Mouse (Mus musculus) layer of hippocampus, postnatal 36 days (tissue): ENCODE results near the gene Slc25a34. TPM values are rescaled to one million over a fixed set of nuclear protein-coding genes. Genes with fewer than 3 reads are reported as not detected.

Experiments used
- DNase-seq, 2 experiments: peaks; one replicate each; pipeline ENCODE4 v3.0.0; 2022
- total RNA-seq, 2 experiments: library from RNA; stranded (reverse); gene quantifications; 2 replicates each; pipeline ENCODE4 v1.2.3; 2021

Gene Slc25a34
- 1 to 10 TPM; 2.6 to 2.9 TPM for total RNA-seq

DNA sequence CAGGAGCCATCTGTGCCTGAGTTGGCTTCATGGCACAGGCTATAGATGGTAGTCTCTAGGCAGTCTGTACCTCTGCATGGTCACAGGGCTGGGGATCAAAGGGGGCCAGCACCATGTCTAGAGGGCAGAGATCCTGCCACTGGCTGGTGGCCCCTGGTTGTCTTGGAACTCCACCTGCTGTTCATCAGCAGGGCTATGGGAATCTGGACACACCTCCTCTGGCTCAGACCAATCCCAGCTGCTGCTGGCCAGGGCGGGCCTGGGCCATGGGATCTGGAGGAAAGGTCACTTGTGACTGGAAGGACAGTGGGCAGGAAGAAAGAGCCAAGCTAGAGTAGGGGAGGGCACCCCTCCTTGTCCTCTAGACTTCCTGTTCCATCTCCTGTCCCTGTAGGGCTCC lies at the start of gene Slc25a34:
Gene Slc25a34 (minus strand): TSS at position 156 of the 400 bp plus-strand sequence.
- DNase-seq: no peak

DNA sequence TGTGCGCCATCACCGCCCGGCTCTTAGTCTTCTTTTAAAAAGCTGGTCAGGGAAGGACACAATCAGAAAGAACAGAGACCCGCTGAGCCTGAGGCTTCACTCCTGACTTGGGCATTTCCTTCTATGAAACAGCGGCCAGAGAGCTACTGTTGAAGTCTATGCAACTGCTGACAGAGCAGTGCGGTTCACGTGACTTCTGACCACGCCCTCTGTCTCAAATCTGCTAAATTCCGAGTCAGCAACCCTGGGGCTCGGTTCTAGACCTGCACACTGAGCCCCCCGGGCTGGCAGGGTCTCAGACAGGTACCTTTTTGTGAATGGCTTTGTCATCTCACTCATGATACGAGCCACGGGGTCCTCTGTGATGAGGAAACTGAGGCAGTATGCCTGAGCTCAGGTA lies 48.7 kb upstream of the Slc25a34 start:
- no peak for DNase-seq

DNA sequence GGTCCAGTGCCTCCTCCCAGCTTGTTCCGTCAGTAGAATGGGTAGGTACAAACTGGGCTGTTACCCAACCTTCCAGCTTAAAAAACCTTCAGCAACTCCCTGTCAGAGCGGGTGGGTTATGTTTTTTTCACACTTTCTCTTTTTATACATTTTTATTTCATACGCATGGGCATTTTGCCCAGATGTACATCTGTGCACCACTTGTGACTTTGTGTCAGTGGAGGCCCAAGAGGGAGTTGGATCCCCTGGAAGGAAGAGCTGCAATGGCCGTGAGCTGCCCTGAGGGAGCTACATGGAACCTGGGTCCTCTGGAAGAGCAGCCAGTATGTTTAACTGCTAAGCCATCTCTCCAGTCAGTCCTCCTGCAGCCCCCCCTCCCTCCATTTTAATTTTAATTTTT lies 47.8 kb upstream of the Slc25a34 start:
- no peak for DNase-seq

DNA sequence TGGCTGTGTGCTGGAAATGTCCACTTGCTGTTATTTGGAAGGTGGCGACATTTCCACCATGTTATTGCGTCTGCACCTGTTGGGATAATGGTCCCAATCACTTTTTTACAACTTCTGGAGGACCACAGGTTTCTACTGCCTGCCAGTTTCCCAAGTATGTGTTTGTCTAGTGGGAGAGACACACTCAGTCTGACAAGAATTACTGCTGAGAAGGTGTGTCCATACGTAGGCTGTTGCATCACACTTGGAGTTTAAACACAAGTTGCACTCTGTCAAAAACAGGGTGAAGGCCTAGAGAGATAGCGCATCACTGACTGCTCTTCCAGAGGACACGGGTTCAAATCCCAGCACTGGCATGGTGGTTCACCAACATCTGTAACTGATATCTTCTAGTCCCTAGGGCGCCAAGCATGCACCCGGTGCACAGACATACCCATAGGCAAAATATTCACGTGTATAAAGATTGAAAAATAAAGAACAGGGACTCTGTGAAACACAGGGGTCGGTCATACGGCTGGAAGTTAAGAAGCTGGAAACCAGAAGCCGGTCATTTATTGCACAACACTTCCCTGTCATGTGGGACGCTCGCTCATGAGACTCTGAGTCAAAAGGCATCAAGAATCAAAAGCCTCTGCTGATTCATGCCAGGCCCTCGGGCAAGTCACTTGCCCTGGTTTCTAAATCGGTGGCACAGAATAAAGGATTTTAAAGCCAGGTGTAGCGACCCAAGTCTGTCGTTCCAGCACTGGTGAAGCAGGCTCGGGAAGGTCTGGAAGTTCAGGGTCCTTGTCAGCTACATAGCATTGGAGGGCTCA lies 46.5 kb upstream of the Slc25a34 start:
- no peak for DNase-seq

DNA sequence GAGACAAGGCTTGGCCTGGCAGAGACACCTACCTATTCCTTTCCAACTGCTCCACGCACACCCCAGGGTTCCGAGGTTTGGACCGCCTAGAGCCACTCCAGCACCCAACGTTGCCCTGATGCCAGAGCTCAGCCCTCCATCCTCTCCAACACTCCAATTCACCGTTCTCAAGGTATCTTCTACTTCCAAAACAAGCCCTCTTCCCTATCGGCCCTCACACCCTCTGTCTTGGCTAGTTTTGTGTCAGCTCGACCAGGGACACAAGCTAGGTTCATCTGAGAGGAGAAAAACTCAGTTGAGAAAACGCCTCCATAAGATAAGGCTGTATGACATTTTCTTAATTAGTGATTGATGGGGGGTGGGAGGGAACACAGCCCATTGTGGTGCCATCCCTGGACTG lies 41.2 kb upstream of the Slc25a34 start, which contains the start of gene Plekhm2:
Gene Plekhm2 (minus strand): TSS at position 101 of the 400 bp plus-strand sequence.
- DNase-seq: no peak

DNA sequence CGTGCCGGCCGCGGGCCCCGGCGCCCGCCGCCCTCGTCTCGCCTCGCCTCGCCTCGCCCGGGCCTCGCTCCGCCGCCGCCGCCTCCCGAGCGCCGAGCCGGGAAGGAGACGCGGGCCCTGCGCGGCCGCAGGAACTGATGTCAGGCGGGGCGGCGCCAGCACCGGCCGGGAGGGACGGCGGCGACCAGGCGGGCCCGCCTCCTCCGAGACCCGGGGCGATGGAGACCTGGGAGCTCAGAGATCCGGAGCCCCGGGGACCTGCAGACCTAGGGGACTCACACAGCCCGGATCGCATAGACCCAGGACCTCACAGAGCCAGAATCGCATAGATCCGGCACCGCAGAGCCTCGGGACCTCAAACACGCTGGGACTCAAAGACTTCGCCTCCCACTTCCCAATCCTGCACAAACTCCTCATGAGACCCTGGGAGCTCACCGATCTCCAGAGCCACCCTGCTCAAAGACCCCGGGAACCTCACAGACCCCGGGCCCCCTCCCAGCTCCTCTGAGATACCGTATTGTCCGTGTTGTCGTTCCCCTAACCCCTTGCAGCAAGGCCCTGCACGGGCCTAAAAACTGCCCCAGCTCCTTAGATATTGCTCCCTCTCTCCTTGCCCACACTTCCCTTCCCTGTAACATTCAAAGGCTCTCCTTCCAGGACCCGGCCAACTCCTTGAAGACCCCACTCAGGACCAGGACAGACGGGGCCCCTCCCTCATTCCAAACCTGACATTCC lies 40.6 kb upstream of the Slc25a34 start:
- peak; percentile 73 to 76 for DNase-seq

DNA sequence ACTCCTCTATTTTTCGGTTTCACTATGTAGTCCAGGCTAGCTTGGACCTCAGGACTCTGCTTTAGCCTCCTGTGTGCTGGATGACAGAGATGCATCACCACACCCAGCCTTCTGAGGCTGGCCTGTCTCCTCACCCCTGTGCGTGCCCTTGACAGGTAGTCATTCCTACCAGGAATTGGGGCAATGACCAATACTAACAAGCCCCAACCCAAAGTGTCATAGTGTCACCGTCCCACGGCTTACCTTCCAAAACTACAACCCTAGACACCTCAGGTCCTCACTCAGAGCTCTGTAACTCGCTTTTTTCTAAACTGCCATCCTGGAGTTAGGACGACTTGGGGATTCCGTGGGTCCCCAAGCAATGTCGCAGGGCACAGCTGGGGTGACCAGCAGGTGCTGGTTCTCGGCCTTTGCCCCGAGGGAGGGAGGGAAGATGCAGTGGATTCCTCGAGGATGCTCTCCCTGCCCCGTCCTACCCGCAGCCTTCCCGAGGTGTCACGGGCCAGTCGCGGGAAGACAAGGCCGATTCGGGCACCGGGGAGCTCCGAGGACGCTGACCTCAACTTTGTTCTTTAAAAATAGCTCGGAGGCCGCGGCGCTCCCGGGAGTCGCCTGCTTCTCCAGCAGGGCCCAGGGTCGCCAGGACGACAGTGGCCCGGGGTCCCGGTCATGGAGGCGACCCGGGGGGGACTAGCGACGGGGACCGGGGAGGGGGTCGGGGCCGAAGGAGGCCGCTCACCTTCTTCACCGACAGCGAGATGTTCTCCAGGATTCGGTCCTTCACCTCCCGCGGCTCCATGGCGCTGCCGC lies 39.7 kb upstream of the Slc25a34 start:
- no peak for DNase-seq

DNA sequence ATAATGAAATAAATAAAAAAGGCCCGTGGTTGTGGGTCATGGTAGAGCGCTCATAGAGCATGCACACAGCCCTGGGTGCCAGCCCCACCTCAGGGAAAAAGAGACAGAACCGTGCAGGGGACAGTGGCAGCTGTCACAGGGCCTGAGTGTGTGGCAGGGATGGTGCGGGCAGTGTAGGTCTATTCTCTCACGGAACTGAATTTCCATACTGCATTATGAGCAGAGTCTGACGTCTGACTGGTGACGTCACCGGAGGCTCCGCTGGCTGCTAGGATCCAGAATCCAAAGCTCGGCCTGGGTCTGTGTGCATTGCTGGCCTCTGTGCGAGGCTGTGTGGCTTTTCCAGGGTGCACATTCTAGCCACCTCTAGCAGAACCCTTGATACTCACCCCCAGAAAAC lies 37.3 kb upstream of the Slc25a34 start:
- DNase-seq: no peak

DNA sequence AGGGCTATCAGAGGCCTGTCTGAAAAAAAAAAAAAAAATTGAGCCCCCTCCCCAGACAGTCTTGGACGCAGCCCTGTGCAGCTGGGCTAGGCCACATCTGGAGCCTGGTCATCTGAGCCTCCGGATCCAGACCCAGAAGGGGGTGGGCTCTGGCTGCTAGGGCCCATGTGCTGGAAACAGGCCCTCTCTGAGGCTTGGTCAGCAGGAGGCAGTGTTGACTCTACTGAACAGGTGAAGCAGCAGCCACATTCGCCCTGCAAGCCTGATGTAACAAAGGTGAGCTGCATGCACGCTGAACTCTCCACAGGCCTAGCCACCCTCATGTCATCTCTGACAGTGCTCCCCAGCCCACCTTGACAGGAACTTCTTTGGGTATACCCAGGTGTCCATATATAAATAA lies 36.1 kb upstream of the Slc25a34 start:
- no peak for DNase-seq

DNA sequence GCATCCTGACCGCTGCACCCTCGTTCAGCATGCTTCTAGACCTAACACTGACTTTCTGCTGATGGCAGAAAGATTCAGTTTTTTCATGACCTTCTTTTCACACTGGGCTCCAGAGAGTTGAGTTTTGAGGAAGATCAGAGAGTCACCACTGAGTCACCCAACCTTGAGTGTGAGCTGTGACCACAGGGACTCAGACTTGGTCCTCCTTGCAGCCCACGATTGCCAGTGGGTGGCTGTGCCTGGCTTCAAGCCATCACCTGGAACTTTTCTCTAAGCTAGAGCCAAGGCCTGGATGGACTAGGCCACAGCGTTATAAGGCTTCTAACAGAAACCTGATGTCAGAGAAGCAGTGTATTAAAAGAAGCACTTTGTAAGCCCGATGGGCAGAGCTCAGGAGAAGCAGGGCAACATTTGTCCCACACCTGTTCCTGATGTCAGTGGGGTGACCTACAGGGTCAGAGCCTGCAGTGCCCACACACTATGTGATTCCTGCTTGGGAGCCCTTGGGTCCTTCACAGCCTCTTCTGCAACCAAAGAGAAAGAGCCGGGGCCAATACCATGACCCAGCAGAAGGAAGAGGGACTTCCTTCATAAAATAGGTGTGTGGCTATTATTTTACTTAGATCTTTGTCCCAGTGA lies 35.3 kb upstream of the Slc25a34 start:
- no peak for DNase-seq

DNA sequence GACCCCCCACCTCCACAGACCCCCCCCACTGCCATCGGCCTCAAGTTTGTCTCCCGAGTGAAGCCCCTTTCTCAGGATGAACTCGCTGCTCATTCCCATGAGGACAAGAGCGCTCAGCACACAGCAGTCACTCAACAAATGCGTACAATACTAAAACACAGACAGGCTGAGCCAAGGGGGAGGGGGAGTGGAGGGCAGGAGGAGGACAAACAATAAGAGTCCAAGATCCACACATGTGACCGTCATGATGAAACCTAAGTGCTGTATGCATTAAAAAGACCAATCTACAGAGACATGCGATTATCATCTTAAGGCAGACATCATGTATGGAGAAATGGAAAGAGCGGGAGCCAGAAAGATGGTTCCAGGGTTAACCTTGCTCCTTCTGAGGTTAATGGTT lies 33.3 kb upstream of the Slc25a34 start:
- no peak for DNase-seq

DNA sequence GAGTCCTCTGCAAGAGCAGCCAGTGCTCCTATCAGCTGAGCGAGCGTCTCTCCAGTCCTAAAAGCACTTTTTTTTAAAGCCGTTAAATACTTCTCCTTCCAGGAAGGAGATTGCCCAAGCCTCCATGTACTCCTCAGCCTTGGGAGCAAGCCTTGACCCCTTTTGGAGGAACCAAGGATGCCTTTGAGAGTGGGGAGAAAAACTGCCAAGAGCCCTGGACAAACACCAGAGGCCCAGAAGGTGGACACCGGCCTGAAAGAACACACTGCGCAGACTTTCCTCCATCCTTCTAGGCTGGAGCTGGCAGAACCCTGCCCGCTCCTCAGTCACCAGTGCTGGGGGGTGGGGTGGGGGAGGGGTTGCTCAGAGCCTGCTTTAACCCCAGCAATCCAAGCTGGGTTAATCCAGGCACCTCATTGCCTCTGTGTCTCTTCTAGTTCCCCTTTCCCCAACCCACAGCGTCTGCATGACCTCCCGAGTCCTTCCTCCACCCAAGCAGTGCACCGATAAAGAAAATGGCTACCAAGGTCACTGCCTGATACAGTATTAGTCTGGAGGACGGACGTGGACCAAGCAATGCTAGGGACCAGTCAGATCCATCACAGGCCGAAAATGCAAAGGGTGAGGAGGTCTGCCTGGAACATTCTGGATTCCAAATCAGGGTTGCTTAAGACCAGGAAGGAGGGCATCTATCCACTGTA lies 32.4 kb upstream of the Slc25a34 start:
- DNase-seq: peak in 1 of 2 experiments; percentile 48

DNA sequence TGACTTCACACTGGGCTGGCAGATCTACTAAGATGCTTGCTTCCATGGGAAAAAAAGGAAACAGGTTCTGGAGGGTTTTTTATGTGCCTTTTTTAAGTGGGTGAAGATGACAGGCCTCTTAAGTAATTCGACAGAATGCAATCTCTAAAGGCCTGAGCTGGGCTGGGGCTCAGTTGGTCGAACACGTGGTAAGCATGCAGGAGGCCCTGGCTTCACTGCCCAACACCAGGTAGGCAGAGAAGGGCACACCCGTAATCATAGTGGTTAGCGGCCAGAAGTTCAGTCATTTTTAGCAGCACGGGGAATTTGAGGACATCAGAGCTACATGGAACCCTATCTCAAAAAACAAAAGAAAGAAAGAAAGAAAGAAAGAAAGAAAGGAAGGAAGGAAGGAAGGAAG lies 30.9 kb upstream of the Slc25a34 start:
- no peak for DNase-seq

DNA sequence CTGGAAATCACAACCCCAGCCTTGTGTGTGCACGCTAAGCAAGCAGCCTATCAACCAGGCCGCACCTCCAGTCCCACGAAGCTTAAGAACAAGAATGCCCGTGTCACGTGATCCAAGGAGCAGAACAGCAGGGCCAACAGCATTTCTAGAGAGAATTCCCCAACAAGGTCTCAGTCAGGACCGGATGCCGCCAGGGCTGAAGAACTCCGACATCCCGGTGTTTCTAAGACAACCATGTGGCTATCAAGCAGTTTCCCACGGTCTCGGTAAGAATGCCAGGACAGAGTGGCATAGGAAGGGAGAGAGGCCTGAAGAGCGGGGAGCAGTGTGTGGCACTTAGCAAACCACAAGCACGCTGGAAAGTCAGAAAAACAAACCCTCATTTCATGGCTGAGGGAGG lies 30.2 kb upstream of the Slc25a34 start:
- DNase-seq: no peak

DNA sequence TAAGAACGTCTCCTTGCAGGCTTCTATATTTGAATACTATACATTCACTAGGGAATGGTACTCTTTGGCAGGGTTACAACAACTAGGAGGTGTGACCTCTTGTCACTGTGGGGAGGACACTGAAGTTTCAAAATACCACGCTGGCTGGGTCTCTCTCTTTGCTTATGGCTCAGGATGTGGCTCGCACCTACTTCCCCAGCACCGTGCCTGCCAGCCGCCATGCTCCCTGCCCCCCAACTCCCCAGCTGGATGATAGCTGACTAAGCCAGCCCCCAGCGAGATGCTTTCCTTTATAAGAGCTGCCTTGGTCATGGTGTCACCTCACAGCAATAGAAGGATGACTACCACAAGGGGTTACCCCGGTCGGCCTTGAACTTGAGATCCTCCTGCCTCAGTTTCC lies 29.4 kb upstream of the Slc25a34 start:
- no peak for DNase-seq

DNA sequence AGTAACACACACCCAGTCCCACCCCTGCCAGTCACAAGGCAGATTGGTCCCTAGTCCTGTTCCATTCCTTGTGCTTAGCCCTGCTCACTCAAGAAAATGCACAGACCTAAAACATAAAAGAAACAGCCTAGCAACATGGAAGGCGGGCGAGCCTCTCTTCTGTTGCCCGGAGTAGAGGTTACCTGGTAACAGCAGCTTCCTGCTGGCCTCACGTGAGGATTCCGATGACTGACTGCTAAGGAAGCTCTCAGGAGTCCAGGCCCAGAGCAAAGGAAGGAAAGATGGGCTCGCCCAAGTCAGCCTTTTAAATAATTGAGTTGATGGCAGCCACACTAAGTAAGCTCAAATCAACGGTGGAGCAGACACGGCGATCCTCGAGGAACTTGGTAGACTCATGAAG lies 28.3 kb upstream of the Slc25a34 start:
- DNase-seq: no peak

DNA sequence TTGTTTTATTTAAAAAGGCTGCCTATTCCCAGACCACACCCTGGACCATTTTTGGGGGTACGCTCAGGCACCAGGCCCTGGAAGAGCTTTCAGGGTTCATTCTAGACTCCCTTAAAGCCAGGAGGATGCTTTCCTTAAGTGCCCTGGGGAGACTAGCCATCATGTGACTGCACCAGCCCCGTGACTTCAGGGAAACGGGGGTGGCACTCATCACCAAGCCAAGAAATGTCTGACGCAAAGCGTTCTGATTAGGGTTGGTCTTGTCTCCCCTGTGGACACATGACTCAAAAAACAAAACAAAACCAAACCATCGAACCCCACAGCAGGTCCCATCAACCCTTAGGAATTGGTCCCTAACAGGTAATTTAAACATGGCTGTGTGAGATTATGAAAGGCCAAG lies 27.7 kb upstream of the Slc25a34 start:
- no peak for DNase-seq

DNA sequence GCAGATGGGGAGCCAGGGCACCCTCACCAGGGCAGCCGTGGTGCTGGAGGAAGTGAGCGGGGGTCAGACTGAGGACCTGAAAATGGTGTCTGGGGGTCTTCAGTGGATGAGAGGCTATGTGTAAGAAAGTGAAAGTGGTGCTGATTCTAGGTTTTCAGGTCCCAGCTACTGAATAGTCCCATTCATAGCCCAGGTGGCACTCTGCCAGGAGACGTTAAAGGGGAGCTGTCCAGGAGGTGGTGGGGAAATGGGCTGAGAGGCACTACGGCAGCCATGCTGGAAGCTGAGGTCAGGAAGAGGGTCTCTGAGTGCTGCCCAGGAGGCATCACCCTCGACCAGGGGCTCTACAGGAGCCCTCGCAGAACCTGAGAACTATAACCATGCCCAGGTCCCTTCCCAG lies 25.6 kb upstream of the Slc25a34 start:
- DNase-seq: no peak

DNA sequence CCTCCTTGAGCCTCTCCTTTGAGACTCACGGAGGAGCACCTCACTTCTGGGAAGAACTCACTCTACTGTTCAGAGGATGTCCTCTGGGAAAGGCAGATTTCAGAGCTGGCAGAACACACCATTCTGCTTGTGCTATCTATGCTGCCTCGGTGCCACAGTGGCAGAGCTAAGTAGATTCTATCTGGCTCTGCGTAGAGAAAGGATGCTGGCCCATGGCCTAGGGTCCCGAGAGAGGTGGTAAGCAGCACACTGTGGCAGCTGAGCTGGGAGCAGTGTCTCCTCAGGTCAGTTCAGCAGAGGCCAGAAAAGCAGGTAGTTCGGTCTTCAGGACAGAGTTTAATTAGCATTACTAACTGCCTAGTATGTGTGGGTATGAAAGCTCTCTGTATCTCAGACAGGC lies 24.6 kb upstream of the Slc25a34 start:
- no peak for DNase-seq

DNA sequence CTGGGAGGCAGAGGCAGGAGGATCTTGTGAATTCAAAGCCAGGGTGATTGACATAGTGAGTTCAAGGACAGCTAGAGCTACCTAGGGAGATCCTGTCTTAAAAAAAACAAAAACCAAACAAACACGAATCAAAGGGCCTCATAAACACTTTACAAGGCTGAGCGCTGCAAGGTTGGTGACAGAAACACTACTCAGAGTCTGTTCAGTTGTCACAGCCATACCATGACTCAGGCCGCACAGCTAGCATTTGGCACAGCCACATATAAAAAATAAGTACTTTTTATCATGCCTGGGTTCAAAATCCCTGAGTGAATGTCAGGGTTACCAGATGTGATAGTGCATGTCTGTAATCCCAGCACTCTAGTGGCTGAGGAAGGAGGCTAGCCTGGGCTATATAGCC lies 23.6 kb upstream of the Slc25a34 start:
- DNase-seq: no peak

DNA sequence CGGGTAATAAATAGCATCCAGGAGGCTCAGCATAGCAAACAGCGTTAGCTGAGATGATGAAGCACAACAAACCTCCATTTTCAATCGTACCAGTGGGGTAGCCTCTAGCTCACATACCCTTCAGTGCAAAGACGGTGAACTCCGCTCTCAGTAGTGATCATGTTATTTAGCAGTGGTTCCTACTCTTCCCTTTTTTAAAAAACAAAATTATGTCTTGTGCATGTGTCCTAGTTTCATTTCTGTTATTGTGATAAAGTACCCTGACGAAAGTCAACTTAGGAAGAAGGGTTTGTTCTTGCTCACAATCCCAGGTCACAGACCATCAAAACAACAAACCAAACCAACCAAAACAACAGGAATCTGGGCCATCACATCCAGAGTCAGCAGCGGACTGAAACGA lies 22.4 kb upstream of the Slc25a34 start:
- no peak for DNase-seq
